Mouse (Mus musculus): ENCODE data around the gene Slc16a3.

The Slc16a3 gene

DNA sequence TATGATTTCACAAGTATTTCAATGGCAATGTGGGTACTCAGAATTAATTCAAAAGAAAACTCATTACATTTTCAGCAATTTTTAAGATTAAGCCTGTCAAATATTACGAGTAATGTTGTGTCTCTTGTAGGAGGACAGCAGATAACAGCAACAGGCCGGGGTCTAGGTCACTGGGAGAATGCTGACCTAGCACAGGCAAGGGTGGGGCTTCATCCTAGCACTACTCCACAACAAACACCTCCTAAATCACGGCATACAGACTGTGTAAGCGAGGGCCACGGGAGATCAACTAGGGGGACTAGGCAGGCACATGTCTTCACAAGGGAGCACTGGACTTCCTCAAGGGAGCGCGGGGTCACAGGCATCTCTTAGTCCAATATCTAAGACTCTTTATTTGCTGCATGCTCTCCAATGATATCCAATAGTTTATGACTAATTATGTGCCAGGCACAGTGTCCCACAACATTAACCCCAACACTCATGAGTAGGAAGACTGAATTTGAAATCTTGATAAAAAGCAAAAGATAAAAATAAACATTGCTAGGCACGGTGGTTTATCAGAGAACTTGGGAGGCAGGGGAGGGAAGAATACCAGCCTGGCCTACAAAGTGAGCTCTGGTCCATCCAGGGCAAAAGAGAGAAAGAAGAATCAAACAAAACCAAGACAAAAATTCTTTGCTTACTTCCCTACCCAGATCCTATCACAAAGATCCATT, 31.6 kb downstream of the Slc16a3 start:
- DNase-seq, result no peak

- no peak for DNase-seq
Observed at GRCm38 (mm10) chr11:120980427-120981035, 32.3 kb downstream of the Slc16a3 start.

DNA sequence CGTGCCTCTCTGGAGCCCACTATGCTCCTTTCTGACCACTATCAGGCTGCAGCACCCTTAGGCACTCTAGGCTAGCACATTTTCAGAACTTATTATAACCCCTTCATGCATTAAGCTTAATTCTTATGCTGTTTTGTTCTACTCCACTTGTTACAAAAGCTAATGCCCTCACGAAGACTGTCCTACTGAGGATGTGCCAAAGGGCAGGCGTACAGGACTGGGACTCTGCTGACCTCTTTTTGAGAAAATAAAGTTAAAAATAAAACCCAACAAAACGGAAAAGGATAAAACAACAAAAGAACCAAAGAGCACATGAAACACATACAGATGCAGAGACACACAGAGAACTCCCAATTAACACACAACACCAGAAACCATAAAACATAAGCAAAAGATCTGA, 33.4 kb downstream of the Slc16a3 start:
- no peak for DNase-seq

DNA sequence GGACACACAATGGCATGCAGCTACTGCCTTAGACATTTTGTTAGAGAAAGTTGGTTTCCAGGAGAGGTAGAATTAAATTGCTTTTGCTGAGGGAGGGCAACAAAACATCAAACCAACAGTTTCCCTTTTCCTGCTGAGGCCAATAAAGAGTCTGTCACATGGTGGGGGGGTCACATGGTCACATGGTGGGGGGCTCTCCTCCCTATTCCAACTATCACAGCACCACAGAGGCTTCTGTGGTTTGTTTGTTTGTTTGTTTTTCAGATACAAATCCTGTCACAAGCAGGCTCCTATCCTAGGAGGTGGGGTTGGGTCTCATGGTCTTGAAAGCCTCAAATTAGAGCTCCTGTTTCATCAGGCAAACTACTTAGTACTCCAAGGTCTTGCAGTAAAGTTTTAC, 34.2 kb downstream of the Slc16a3 start:
- no peak for DNase-seq

- no peak for DNase-seq
Observed at GRCm38 (mm10) chr11:120984448-120985330, 36.4 kb downstream of the Slc16a3 start.

DNA sequence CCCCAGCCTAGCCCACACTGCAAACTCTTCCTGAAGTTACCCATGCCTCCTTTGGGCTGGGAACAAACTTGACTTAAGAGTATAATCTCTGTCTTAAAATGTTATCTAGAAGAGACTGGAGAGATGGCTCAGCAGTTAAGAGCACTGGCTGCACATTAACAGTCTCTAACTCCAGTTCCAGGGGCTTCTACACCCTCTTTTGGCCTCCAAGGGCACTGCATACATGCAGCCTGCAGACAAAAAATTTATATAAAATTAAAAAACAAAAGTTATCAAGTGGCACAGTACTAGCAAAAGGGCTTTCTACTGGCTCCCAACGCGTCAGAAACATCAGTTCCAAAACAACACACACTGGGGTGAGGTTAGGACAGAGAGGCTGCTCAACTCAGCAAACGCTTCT, 39.3 kb downstream of the Slc16a3 start:
- DNase-seq, result no peak

DNA sequence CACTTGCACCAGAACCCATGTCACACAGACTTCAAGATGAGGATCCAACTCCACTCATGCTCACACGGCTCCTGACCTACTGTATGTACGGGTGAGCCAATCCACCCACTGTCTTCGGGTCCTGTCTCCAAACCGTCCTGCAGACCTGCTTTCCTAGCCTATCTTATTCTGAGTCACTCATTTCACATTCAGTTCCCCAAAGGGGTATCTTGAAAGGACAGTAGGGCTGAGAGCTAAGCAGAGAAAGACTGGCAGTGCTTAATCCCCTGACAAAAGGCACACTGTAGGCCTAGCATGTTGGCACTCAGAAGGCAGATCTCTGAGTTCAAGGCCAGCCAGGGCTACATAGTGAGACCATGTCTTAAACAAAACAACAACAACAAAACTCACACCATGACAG, 40.1 kb downstream of the Slc16a3 start:
- DNase-seq, result no peak

GRCm38 (mm10) chr11:120989523-120989922, 41.2 kb downstream of the Slc16a3 start:
- no peak for DNase-seq

DNA sequence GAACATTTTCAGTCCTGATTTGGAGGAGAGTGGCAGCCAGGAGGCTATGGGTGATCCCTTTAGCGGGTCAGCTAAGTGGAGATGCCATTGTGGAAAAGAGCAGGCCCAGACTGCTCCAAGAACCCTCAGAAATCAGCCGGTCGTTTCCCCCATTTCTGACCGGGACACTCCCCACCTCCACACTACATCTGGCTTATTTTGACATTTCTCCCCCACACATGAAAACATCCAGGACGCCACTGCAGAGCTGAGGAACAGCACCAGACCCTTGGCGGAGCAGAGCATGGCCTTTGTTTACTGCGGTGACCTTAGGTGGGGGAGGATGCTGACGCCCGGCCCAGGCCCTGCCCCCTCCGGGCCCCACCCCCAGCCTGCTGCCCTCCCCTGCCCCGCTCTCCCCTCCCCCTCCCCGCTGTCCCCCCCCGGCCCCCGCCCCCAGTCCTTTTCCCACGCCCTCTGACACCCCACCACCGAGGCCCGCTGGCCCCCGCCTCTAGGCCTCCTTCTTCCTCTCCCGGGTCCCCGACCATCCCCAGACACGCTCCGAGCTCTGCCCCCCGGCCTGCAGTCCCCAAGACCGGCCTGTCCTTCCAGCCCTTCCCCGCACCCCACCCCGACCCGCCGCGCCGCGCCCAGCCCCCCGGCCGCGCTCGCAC, 42.0 kb downstream of the Slc16a3 start:
- DNase-seq, result peak; percentile 42

DNA sequence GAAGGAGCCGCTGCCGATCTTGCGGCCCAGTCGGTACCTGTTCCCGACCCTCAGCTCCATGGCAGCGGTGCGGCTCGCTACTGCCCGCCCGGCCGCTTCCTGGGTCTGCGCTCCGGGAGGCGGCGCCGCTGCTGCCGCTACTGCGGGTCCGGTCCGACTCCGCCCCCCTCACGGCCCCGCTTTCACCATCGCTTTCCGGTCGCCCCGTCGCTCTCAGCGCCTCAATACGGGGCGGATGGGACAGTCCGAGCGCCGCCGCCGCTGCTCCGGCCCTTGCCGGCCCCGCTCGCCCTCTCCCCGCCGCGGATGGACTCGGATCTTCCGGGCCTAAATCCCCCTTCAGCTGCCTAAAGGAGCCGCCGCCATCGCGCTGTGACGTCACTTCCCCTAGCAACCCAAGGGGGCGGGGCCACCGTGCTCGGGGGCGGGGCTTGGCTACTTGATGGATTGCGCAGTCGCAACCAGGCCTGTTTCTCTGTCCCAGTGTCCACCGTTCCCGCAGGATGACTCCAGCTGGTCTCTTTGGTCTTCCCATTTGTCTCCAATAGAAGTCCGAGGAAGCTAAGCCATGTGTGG, 42.8 kb downstream of the Slc16a3 start, which contains the start of gene Csnk1d:
Gene Csnk1d (minus strand): TSS at position 380 of the 576 bp plus-strand sequence.
- DNase-seq, result peak; percentile 100

GRCm38 (mm10) chr11:120991791-120992190, 43.5 kb downstream of the Slc16a3 start:
- no peak for DNase-seq

- DNase-seq, result no peak
Observed at GRCm38 (mm10) chr11:120993080-120993479, 44.8 kb downstream of the Slc16a3 start.

DNA sequence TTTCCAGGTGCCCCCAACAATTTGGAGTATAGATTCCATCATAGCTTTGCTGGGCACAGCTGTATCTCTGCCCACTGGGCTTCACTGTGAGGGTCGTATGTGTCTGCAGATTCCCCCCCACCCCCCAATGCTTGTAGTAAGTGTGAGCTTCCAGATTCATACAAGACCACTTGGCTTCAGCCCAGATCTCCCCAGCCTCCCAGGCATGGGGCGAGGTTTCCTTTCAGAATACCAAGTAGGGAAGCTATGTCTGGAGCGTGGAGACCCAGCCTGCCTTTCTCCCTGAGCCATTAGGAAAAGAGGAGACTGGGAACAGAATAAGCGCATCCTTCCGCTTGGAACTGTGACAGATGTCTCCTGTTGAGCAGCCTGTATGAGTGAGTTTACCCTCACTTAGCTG, 45.3 kb downstream of the Slc16a3 start:
- peak; percentile 23 for DNase-seq

- no peak for DNase-seq
Observed at GRCm38 (mm10) chr11:120994741-120995140, 46.5 kb downstream of the Slc16a3 start.

GRCm38 (mm10) chr11:121001966-121002365, 53.7 kb downstream of the Slc16a3 start:
- DNase-seq, result no peak

DNA sequence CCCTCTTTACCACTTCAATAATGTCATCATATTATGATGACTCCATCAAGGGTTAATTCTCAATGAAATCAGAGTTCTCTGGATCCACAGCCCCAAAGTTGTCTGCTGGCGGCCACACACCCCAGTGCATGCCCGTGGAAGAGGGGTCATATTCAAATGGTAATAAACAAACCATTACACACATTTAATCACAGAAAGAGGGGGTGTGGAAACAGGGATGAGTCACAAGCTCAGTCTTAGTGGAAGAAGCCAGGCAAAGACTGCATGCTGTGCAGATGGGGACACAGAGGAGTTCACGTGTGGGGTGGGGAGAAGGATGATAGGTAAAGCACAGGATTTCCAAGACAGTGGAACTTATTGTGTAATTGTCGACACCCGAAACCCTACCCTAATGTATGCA, 56.0 kb downstream of the Slc16a3 start:
- DNase-seq, result no peak

DNA sequence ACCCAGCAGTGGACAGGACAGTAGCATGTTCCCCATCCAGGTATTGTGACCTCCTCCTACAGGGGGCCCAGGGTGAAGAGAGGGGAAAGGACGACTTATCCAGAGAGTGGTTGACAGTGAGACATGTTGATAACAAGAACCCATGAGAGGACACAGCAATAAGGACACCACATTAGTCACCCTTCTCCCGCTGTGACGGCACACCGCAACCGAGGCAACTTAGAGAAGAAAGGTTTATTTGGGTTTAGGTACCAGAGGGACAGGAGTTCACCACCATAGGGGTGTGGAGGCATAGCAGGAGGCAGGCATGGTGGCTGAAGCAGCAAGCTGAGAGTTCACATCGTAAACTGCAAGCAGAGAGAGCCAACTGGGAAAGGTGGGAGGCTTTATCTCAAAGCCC, 57.9 kb downstream of the Slc16a3 start:
- DNase-seq, result no peak

GRCm38 (mm10) chr11:121010044-121010755, 61.9 kb downstream of the Slc16a3 start:
- no peak for DNase-seq
